Mouse (Mus musculus) mouse trophoblast stem cell (cell line): ENCODE measurements around the gene Rnf10.

Experiments used
- in situ Hi-C, 2 experiments: fragments of 300-500 bp; cut with MseI, MboI; formaldehyde crosslinking; loops; 2 replicates in 1 of 2; 3 replicates in 1 of 2; pipeline ENCODE4 v1.15.1; 2025

Rnf10 gene

DNA sequence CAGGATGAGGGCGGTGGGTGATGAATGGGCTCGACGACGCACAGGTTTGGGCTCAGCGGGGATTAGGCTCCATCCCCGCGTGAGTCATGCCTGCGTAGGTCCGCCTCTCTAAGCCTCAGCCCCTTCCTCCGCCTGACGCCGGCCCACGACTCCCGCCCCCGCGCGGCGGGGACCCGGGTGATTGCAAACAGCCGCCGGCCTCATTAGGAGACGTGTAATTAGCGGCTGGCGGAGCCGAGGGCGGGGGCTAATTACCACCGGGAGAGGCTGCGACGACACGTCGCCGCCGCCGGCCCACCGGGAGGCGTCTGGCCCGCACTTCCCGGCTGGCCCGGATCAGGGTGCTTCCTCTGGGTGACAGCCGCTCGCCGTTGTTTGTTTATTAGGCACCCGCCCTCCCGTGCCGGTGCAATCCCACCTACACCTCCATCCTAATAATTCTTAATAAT lies 37.4 kb downstream of the Rnf10 start:
- in situ Hi-C loops: no loop called here

DNA sequence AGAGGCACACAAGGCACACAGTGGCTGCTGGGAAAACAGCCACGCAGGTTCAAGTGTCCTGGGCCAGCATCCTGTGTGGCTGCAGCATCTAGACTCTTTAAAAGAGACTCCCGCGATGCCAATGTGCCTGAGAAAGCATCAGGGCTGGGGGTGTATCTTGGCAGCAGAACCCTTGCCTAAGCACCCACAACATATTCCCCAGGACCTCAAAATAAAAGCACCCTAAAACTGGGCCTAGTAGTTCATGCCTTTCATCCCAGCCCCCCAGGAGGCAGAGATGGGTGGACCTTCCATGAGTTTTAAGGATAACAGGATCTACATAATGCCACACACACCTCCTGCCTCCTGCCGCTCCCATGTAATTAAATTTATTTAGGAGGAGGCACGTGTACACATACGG lies 38.2 kb downstream of the Rnf10 start:
- in situ Hi-C loops: no loop called here

DNA sequence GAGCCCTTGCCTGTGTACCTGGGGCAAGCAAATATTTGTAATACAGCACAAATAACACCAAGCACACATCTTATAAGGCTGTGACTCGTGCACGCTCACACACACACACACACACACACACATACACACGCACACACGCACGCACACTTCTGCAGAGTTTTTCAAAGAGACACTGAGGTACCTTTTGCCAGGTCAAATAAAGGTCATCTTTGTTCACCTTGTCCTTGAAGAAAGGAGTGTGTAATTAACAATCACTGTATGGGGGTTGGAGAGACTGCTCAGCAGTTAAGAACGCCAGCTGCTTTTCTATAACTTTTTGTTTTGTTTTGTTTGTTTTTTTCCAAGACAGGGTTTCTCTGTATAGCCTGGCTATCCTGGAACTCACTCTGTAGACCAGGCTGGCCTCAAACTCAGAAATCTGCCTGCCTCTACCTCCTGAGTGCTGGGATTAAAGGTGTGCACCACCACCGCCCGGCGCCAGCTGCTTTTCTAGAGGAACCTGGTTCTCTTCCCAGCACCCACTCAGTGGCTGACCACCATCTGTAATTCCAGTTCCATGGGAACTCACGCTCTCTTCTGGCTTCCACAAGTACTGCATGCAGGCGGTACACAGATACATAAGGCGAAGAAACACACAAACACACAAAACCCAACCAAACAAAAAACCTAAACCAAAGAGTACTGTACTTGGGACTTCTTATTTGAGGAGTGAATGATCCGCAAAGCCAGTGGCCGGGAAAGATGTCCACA lies 39.5 kb downstream of the Rnf10 start:
- in situ Hi-C loops: no loop called here

DNA sequence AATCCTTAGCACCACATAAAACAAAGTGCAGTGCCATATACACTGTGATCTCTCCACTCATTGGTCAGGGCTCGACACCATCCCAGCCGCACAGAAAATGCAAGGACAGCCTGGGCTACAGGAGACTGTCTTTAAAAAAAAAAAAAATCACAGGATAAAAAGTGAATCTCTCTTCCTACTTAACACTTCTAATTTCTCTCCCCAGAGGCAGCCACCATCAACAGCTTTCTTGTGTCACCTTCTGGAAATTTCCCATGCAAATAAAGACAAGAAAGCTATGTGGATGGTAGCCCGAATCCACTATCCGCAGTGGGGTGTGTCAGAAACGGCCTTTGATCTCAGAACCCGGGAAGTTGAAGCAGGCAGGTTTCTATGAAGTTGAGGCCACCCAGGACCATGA lies 40.2 kb downstream of the Rnf10 start:
- in situ Hi-C loops: no loop called here

DNA sequence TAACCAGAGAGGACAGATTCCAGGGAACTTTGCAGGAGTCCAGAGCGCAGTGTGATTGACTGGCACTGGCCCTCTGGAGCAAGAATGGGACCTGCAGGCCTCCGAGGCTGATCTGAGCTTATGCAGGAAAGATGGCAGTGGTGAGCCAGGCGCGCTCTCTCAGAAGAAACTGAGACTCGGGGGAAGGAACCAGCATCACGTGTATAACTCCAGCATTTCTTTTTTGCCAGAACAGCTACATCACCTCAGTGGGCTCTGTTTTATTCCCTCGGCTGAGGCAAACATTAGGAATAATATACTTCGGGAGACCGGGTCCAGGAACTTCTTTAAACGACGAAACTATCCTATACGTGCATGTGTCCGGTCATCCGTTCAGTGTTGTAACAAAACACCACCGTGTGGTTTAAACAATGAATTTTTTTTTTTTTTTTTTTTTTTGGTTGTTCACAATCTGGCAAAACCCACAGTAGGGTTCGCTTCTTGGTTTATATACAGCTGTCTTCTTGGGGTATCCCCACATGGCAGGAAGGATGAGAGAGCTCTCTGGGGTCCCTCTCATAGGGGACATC lies 41.1 kb downstream of the Rnf10 start:
- in situ Hi-C loops: no loop called here

DNA sequence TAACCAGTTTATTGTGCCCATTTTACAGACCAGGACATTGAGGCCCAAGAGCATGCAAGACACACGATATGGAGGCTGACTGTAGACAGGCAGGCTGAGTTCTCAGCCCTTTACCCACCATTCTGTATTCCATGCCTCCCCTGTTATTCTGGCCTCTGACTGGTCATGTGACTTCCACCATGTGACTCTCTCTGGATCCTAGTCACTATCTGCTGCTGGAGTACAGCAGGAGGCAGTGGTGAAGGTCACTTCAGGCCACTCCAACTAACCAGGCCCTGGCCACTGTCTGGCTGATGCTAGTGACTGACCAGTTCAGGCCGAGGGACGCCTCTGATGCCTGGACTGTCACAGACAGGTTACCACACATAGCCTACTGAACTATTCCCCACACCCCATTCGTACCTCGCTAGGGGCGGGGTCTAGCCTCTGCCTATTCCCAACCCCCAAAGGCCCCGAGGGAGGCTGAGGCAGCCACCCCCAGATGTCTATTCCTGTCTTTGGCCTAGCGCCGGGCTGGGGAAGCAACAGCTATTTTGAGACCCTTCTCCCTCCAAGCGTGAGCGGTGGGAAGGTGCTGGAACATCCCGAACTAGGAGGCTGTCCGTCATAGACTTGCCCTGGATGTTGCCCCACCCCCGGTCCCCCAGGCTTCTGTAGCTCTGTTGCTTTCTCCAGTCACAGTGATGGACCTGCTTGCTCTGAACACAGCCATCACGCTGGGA lies 41.7 kb downstream of the Rnf10 start:
- in situ Hi-C loops: no loop called here

DNA sequence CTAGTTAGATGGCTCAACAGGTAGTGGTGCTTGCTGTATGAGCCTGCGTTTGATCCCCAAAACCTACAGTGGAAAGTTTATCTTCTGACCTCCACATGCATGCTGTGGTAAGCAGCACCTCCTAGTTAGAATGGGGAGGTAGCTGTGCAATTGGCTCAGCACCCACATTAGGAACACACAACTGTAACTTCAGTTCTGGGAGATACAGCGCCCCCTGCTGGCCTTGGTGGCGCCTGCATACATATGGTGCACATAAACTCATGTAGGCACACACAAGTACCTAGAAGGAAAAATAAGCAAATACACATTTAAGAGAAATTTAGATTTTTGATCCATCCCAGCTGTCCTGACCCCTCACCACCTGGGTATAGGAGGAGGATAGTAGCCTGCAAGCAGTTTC lies 50.2 kb downstream of the Rnf10 start:
- in situ Hi-C loops: no loop called here

DNA sequence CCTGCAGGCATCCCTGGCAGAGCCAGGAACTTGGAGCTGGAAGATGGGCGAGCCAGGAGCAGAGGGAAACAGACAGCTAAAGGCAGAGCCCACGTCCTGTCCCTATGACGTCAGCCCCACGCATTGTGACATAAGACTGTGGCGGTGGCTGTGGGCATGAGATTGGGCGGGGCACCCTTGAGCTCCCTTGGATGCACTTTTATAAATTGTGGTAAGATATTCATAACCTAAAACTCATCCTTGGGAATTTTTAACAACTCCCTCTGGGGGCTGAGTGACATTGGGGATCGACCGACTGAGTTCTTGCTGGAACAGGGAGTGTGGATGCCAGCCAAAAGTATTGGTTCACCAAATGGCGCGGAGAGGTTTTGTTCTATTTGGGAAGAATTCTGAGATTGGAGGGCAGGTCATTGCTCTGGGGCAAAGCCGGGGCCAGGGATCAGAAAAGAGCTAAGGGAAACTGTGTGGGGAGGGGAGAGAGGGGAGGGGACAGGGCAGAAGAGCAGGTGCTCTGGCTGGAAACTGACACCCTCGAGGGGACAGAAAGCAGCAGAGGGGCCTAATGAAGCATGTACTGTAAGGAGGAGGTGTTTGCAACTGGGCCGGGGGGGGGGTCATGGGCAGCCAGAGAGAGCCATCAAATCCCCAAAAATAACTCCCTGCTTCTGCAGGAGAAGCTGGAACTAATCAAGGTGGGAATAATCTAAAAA lies 51.6 kb downstream of the Rnf10 start:
- in situ Hi-C loops: no loop called here

DNA sequence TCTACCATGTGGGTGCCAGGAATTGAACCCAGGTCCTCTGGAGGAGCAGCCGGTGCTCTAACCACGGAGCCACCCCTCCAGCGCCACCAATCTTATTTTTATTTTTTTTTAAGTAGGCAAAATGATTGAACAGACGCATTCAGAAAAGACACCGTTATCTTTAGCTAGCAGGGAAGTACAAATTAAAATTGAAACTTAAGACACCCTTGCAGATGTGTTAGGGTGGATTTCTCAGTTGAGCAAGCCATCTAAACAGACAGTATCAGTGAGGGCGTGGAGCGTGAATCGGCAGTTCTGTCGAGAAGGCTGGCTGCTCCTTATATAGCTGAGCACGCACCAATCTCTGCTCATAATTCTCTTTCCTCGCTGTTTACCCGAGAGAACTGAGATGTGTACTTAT lies 54.7 kb downstream of the Rnf10 start:
- in situ Hi-C loops: no loop called here

DNA sequence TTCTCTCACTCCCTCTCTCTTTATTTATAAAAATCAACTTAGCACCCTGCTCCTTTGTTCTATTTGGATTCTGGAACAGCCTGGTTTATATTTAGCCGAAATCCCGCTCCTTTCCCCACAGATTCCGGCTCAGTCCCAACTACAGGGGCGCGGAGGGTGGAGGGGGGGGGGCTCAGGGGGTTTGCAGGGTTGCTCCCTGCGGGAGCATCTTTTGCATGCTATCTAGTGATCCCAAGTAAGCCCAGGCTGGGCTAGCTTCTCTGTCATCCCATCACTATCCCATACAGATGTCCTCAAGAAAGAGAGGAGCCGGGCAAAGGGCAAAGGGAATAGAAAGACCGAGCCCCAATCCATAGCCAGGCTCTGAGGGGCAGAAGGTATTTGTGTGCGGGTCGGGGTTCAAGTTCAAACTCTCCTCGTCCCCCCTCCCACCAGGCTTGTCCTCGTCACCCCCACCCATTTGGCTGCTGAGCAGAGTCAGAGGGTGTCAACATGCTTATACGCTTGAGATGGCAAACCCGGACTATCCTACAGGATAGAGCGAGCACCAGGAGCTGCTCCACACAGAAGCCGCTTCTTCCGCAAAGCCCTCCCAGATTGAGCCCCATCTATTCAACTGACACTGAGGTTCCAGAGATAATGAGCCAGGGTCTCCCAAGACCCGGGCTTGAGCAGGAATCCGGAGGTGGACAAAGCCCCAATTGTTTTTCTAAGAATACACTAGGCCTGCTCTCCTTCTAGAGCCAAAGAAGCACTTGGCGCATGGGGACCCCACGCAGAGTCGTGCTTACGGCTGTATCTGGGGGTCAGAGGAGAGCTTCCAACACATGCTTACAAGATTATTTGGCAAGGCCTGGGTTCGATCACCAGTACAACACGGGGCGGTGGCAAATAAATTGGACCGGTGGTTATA lies 57.2 kb downstream of the Rnf10 start:
- in situ Hi-C loops: no loop called here

DNA sequence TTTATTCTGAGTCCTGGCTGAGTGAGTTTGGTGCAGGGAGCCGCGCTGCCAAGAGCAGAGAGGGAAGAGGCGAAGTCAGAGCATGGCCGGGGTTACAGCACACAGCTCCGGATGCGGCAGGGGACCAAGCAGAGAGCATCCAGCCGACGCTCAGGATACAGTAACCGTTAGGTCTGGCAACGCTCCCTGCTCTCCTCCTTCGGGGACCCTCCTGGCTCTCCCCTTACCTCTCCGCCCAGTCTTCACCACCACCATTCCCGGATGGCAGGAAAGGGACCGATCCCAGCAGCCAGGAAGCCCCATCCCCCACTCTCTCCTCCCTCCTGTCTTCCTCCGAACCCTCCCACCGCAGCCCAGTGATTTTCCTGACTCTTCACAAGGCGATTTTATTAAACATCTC lies 57.8 kb downstream of the Rnf10 start:
- in situ Hi-C loops: no loop called here

DNA sequence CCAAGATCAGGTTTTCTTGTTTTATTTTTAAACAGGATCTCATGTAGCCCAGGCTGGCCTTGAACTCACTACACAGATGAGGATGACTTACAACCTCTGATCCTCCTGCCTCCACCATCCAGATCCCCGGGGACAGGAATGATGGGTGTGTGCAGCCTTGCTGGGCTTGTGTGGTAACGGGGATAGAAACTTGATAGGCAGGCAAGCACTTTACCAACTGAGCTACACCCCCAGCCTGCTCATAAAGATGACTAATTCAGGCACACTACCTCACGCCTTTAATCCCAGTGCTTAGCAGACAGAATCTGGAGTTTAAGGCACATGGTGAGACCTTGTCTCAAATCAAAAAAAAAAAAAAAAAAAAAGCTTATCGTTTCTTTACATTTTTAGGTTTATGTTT lies 59.8 kb downstream of the Rnf10 start:
- in situ Hi-C loops: no loop called here

DNA sequence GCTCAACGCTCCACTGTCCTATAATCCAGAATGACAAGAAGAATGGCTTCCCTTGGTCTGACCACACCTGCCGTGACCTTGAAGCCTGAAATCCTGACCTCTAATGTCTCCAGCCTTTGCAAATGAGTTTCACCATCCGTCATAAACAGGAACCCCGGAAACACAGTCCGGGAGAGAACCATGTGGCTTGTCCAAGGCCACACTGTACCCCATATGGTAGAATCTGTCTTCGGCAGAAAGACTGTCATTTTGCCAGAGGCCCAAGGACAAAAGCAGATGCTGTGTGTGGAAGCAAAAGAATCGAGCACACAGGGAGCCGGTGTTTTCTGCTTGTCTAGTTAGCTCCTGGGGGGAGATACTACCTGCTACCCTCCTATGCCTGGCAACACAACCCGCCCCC lies 60.2 kb downstream of the Rnf10 start:
- in situ Hi-C loops: no loop called here

DNA sequence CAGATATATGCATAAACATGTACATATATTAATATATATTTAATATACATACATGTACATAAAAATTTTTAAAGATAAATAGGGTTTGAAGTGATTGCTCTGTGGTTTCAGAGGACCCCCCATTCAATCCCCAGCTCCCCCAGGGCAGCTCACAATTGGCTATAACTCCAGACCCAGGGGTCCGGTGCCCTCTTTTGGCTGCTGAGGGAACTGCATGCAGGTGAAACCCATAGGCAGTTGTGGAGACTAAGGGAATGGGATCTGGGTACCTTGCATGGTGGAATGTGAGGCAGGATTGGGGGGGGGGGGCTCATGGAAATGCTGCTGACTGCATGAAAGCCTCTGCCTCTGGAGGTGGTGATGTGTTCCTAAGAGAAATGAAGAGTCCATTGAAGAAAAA lies 62.3 kb downstream of the Rnf10 start:
- in situ Hi-C loops: no loop called here

DNA sequence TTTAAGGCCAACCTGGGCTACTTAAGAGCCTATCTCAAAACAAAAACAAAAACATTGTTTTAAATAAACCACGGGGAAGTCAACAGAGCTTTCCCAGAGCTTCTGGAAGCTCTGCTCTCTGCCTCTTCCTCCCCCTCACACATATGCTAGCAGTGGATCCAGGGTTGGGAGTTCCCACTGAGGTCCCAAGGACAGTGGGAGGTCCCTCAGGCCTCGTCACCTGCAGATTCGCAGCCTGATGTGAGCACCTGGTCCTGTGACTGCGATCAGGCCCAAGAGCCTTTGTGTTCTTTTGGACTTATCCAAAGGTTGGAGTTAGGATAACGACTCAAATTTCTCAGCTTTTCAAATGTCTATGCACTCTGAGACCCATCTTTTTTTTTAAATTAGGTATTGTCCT lies 64.1 kb downstream of the Rnf10 start:
- in situ Hi-C loops: no loop called here

DNA sequence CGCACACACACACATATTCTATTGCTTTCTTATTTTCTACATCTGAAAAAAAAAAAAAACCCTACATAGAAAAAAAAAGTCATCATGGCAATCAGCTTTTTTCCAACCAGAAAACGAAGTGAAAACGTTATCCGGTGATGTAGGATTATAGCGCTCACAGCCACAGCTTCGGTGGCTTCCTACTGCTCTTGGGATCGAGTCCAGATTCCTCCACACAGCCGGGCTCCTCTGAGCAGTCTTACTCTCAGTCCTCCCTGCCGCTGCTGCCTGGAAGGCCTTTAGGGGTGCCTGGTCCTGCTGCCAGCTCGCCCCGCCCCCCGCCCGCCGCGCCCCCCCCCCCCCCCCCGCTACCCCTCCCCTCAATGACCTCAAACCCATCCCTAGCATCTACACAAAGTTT lies 64.8 kb downstream of the Rnf10 start:
- in situ Hi-C loops: no loop called here

DNA sequence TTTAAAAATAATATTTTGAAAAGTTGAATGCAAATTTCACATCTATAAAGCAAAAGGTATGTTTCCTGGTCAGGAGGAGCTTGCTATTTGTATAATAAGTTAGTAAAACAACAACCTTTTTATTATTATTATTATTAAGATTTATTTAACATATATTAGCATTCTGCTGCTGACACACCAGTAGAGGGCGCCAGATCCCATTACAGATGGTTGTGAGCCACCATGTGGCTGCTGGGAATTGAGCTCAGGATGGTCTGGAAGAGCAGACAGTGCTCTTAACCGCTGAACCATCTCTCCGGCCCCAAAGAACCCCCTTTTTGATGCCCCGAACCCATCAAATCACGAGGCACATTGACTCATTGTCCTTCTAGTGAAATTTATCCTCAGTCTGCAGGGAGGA lies 65.5 kb downstream of the Rnf10 start:
- in situ Hi-C loops: no loop called here

DNA sequence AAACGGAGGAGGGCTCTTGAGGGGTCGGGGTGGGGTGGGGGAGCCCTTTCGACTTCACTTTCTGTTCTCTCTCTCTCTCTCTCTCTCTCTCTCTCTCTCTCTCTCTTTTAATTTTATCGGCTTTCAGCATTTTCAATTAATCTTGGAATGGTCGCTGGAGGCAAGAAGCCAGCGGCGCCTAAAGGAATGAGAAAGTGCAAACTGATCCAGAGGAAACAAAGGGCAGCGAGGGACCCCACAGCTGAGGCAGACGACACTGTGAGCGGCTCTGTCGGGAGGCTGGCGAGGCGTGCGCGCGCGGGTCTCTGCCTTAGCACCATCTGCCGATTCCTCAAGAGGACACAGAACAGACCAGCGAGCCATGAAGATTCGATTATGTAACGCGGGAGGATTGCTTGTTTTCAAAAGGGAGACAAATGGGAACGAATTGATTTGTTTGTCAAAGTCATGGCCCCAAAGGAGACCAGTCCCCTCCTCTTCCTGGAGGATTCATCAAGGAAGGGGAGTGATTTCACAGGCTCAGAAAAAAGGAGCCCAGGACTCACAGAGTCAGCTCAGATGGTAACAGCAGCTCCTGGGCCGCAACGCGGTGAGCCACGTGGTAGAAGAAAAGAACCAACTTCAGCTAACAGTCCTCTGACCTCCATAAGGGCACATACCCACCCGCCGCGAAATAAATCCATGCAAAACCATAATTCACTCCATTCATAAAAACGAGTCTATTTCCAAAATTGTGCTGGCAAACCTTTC lies 68.0 kb downstream of the Rnf10 start:
- in situ Hi-C loops: no loop called here

DNA sequence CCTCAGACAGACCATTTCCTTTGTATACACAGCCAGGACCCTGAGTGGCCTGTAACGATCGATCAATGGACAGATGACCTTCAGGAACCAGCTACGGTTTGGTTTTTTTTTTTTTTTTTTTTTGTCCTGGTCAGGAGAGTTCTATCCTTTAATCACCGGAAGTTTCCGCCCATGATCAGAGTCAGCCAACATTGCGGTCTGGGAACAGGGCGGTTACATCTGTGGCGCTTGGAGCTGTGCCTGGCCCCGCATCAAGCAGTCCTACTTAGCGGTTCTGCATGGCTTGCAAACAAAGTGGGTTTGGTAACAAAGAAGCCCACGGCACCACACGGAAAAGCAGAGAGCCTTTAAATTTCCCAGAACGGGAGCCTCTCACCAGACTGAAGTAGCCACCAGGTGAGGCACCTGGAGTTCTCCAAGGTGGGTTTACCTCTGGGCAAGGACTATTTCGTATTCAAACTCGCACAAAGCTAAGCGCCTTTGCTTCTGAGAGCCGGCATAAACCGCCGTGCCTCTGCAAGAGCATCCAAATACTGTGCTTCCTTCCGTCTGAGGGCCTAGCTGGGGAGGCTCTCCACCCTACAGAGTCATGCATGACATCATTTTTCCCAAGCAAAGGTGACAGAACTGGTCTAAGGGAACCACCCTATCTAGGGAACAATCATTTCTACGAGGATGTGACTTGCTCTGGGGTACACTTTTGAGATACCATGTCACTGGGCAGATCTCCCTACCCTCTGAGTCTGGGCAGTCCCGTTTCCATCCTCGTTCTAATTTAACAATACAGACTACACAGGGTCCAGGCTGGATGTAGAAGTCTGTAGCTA lies 68.8 kb downstream of the Rnf10 start:
- in situ Hi-C loops: no loop called here
